Mouse (Mus musculus): Measurements from ENCODE around the gene Dhx32.

- no peak for TF ChIP-seq CTCF (conservative IDR thresholded peaks at IDR 0.05; ENCODE audit: low read length)
- TF ChIP-seq POU5F1 (IDR thresholded peaks at IDR 0.05; ENCODE audit: borderline replicate concordance, low read length), result no peak
These were observed 37.8 kb downstream of the Dhx32 start for GRCm38 (mm10) chr7:133744701-133745100.
